Mouse (Mus musculus) limb, embryonic 11.5 days (tissue): ENCODE data around the gene Rptor. TPM values are rescaled to one million over a fixed set of nuclear protein-coding genes. Genes with fewer than 3 reads are reported as not detected.
"Not testable (repeated sequence)": the region's sequence is repeated elsewhere in the genome, so short reads cannot be mapped to it uniquely, and the experiment has no call there.

ENCODE experiments used
- ATAC-seq: fragments of 200-750 bp; cut with Nextera tagmentation; 2 replicates; pipeline ENCODE4 v1.8.0; 2017; ENCODE audit warnings: low read depth; ENCODE audit not compliant: insufficient number of reproducible peaks, low FRiP score, low TSS enrichment
- DNase-seq: peaks from one replicate; pipeline ENCODE4 v3.0.0-alpha.2; 2015; ENCODE audit warnings: low spot score
- H3K27ac ChIP-seq: fragments of 300-500 bp; sonication (generic); replicated peaks from 2 replicates; pipeline ENCODE4 v1.5.1; 2014; ENCODE audit warnings: low read depth, mild to moderate bottlenecking, low read length
- H3K27me3 ChIP-seq: fragments of 300-500 bp; sonication (generic); 2 replicates; pipeline ENCODE4 v1.6.1; 2014; ENCODE audit warnings: mild to moderate bottlenecking, low read length, mixed read lengths; ENCODE audit not compliant: control insufficient read depth, insufficient read depth
- H3K36me3 ChIP-seq: fragments of 300-500 bp; sonication (generic); 2 replicates; pipeline ENCODE4 v1.6.1; 2014; ENCODE audit warnings: mild to moderate bottlenecking, low read length, moderate library complexity, mixed read lengths; ENCODE audit not compliant: control insufficient read depth, insufficient read depth
- H3K4me1 ChIP-seq: fragments of 300-500 bp; sonication (generic); 2 replicates; pipeline ENCODE4 v1.6.1; 2014; ENCODE audit warnings: low read length, mixed read lengths; ENCODE audit not compliant: control insufficient read depth, insufficient read depth
- H3K4me2 ChIP-seq: fragments of 300-500 bp; sonication (generic); 2 replicates; pipeline ENCODE4 v1.6.1; 2014; ENCODE audit warnings: low read depth, mild to moderate bottlenecking, moderate library complexity; ENCODE audit not compliant: severe bottlenecking
- H3K4me3 ChIP-seq: fragments of 300-500 bp; sonication (generic); 2 replicates; pipeline ENCODE4 v1.5.1; 2014; ENCODE audit warnings: low read depth, low read length
- H3K9ac ChIP-seq: fragments of 300-500 bp; sonication (generic); 2 replicates; pipeline ENCODE4 v1.6.1; 2014; ENCODE audit warnings: mild to moderate bottlenecking, low read length
- H3K9me3 ChIP-seq: fragments of 300-500 bp; sonication (generic); 2 replicates; pipeline ENCODE4 v1.6.1; 2016; ENCODE audit warnings: low read length; ENCODE audit not compliant: control insufficient read depth
- WGBS: fragments of 180-500 bp; shearing (Covaris S2); extraction: QIAGEN DNeasy Blood & Tissue Kit; methylation state at CpG from one replicate; pipeline ENCODE4 v1.1.7; 2014; 5-methylcytosine and 5-hydroxymethylcytosine counted together
- polyA plus RNA-seq: library from polyadenylated mRNA; unstranded; fragments of >200 nt; fragmentation: Nextera tagmentation; extraction: Ambion mirVana; gene quantifications from 2 replicates; pipeline ENCODE4 v1.2.1, GENCODE M21; 2014

Gene Rptor
- polyA plus RNA-seq, 1 experiment from 2014 or later, result 13.8 TPM

- Histone ChIP-seq H3K27me3 (no peaks in the 10 kb centered on the region), H3K27ac (no peak overlapping the region), H3K36me3 (no peaks in the 10 kb centered on the region), H3K4me1 (no peaks in the 10 kb centered on the region), H3K4me2 (no peak overlapping the region), H3K4me3 (no peak overlapping the region), H3K9ac (no peak overlapping the region), H3K9me3 (no peaks in the 10 kb centered on the region)
- 83% methylated on average over 7 of the region's 7 CpGs for WGBS
- ATAC-seq, result no peak
- no peak for DNase-seq
Measured at GRCm38 (mm10) chr11:119644140-119644539, 41.4 kb downstream of the Rptor start.

GRCm38 (mm10) chr11:119644612-119645379 is 42.1 kb downstream of the Rptor start:
- no peak overlapping the region for H3K4me2 ChIP-seq
- WGBS, result 84% methylated on average over 14 of the region's 14 CpGs

GRCm38 (mm10) chr11:119650456-119650855 is 47.8 kb downstream of the Rptor start:
- no peak for DNase-seq
- Histone ChIP-seq H3K4me2 (no peak overlapping the region), H3K27ac (no peak overlapping the region), H3K36me3 (no peaks in the 10 kb centered on the region), H3K9ac (no peak overlapping the region), H3K27me3 (no peaks in the 10 kb centered on the region), H3K4me3 (no peak overlapping the region), H3K4me1 (no peaks in the 10 kb centered on the region), H3K9me3 (no peaks in the 10 kb centered on the region)
- no peak for ATAC-seq

More at GRCm38 (mm10) chr11:119644612-119645379, 42.1 kb downstream of the Rptor start:
- Histone ChIP-seq H3K4me1 (no peaks in the 10 kb centered on the region), H3K9ac (no peak overlapping the region), H3K4me3 (no peak overlapping the region), H3K27me3 (no peaks in the 10 kb centered on the region), H3K27ac (no peak overlapping the region), H3K36me3 (no peaks in the 10 kb centered on the region), H3K9me3 (no peaks in the 10 kb centered on the region)
- ATAC-seq (no peak), DNase-seq (no peak)

GRCm38 (mm10) chr11:119653336-119653735 is 50.6 kb downstream of the Rptor start:
- DNase-seq, result no peak
- Histone ChIP-seq H3K4me2 (no peak overlapping the region), H3K9me3 (no peaks in the 10 kb centered on the region), H3K27me3 (no peaks in the 10 kb centered on the region), H3K4me1 (no peaks in the 10 kb centered on the region), H3K4me3 (no peak overlapping the region), H3K9ac (no peak overlapping the region), H3K27ac (no peak overlapping the region), H3K36me3 (no peaks in the 10 kb centered on the region)
- WGBS, result 87% methylated on average over 9 of the region's 9 CpGs
- no peak for ATAC-seq

GRCm38 (mm10) chr11:119657534-119657933 is 54.8 kb downstream of the Rptor start:
- Histone ChIP-seq H3K9me3 (no peaks in the 10 kb centered on the region), H3K27me3 (no peaks in the 10 kb centered on the region), H3K4me1 (no peaks in the 10 kb centered on the region), H3K4me2 (no peak overlapping the region), H3K9ac (no peak overlapping the region), H3K27ac (no peak overlapping the region), H3K4me3 (no peak overlapping the region), H3K36me3 (no peaks in the 10 kb centered on the region)
- ATAC-seq (no peak), DNase-seq (no peak)
- 90% methylated on average over 6 of the region's 6 CpGs for WGBS

GRCm38 (mm10) chr11:119659296-119659695 is 56.6 kb downstream of the Rptor start:
- WGBS, result 89% methylated on average over 3 of the region's 3 CpGs
- ATAC-seq, result no peak
- H3K4me1 ChIP-seq, result peaks cover 3% of the 10 kb centered on the region; the same call in 1 of the 2 replicates

GRCm38 (mm10) chr11:119661479-119661878 is 58.8 kb downstream of the Rptor start:
- WGBS, result 25% methylated on average over 4 of the region's 4 CpGs
- H3K4me1 ChIP-seq, result not testable (repeated sequence)

More at GRCm38 (mm10) chr11:119659296-119659695, 56.6 kb downstream of the Rptor start:
- no peaks in the 10 kb centered on the region for H3K27me3 ChIP-seq
- no peaks in the 10 kb centered on the region for H3K9me3 ChIP-seq
- H3K4me3 ChIP-seq, result no peak overlapping the region
- no peaks in the 10 kb centered on the region for H3K36me3 ChIP-seq
- H3K4me2 ChIP-seq, result no peak overlapping the region
- H3K27ac ChIP-seq, result no peak overlapping the region
- no peak for DNase-seq
- no peak overlapping the region for H3K9ac ChIP-seq

GRCm38 (mm10) chr11:119663876-119664275 is 61.2 kb downstream of the Rptor start:
- Histone ChIP-seq H3K27ac (no peak overlapping the region), H3K9ac (no peak overlapping the region), H3K36me3 (no peaks in the 10 kb centered on the region), H3K4me3 (no peak overlapping the region), H3K4me1 (peaks cover 5% of the 10 kb centered on the region; the same call in 1 of the 2 replicates), H3K9me3 (no peaks in the 10 kb centered on the region), H3K27me3 (no peaks in the 10 kb centered on the region), H3K4me2 (no peak overlapping the region)
- ATAC-seq (no peak), DNase-seq (no peak)
- 88% methylated on average over 2 of the region's 2 CpGs for WGBS

More at GRCm38 (mm10) chr11:119661479-119661878, 58.8 kb downstream of the Rptor start:
- H3K4me2 ChIP-seq, H3K27me3 ChIP-seq, H3K27ac ChIP-seq, ATAC-seq, H3K9me3 ChIP-seq, H3K4me3 ChIP-seq, H3K36me3 ChIP-seq, H3K9ac ChIP-seq: not testable (repeated sequence)
- peak; percentile 73 for DNase-seq
